Mouse (Mus musculus): ENCODE results near the gene Aspdh. TPM values are rescaled to one million over a fixed set of nuclear protein-coding genes. Genes with fewer than 3 reads are reported as not detected.

Aspdh gene
- polyA plus RNA-seq, 1 experiment from 2014 or later: 3.8 TPM

DNA sequence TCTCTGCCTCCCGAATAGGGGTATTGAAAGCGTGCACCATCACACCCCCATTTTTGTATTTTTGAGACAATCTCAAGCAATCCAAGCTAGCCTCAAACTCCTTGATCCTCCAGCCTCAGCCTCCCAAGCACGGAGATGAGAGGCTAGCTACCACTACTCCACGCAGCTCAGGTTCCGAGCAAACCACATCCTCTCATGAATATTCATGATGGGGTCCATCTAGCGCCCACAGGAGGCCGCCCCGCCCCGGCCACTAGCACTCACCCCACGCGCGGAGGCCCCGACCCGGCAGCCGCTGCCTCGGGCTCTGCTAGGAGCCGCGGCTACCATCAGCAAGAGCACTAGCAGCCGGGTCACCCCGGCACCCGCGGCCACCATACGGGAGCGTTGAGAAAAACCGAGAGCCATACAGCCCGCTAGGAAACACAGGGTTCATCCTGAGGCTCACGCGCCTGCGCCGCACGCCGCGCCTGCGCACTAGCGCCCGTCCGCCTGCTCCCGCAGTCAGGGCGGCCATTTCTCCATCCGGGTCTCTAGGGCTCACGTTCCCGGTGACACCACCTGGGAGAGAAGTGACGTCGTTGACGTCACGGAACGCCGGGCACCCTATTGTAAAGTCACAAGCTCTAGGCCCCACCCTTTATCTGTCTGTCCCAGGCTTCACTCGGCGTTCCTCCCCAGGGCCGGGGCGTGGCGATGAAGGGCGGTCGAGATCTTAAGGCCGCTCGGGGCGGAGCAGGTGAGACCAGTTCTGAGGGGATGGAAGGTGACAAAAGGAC is 31.0 kb downstream of the Aspdh start, which contains the start of the genes Emc10 and Fam71e1:
Gene Emc10, minus strand, starts transcription at position 538 of the 779 bp plus-strand sequence.
Gene Fam71e1, plus strand, starts transcription at position 590 of the 779 bp plus-strand sequence.
- Histone ChIP-seq H3K9ac (peak within 1 kb of the TSS; percentile 84), H3K4me1 (peaks cover 18% of the 10 kb centered on the region), H3K27ac (peak within 1 kb of the TSS; percentile 93), H3K27me3 (replicated peaks) (0 out of 2 replicates have a peak, but pooled peaks cover 5% of the 10 kb centered on the region), H3K4me3 (peak within 1 kb of the TSS; percentile 76), H3K4me2 (replicated peaks) (peak within 1 kb of the TSS; percentile 85), H3K9me3 (no peaks in the 10 kb centered on the region), H3K36me3 (peaks cover 23% of the 10 kb centered on the region)
- 1% methylated on average over 58 of the region's 58 CpGs for WGBS
- ATAC-seq (ENCODE audit: low FRiP score, low read depth): peak; percentile 97

GRCm38 (mm10) chr7:44496771-44497109 is 31.5 kb downstream of the Aspdh start:
- H3K4me1 ChIP-seq: peaks cover 18% of the 10 kb centered on the region
- H3K36me3 ChIP-seq: peaks cover 17% of the 10 kb centered on the region
- peak overlapping the region; percentile 83 for H3K9ac ChIP-seq
- H3K27me3 ChIP-seq (replicated peaks): 0 out of 2 replicates have a peak, but pooled peaks cover 5% of the 10 kb centered on the region
- H3K4me3 ChIP-seq: peak overlapping the region; percentile 76
- ATAC-seq (ENCODE audit: low FRiP score, low read depth): no peak
- no peaks in the 10 kb centered on the region for H3K9me3 ChIP-seq
- peak overlapping the region; percentile 85 for H3K4me2 ChIP-seq (replicated peaks)
- under 1% methylated on average over 26 of the region's 26 CpGs for WGBS
- peak overlapping the region; percentile 74 for H3K27ac ChIP-seq

DNA sequence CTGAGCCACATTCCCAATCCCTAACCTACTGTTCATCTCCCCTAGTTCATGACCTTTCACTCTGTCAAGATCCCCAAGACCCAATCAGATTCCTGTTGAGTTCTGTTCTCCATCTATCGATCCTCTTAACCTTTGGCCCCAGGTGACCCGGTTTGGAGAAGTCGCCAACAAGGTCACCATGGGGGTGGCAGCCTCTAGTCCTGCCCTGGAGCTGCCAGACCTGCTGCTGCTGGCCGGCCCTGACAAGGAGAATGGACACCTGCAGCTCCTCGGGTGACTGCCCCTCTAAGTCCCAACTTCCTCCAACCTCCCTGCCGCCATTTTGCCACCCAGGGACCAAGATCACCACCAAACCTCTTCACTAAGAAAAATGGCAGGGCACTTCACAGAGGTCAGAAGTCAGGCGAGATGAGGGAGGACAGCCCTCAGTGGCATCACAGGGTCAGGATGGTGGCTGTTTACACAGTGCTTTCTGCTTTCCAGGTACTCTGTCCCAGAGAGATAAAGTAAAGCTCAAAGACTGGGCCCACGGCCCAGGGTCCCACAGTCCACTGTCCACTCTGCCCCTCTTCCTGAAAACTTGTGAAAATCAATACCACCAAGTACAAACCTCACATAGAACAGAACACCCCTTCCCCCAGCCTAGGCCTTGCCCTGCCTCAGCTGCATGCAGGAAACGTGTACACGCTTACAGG is 32.3 kb downstream of the Aspdh start:
- Histone ChIP-seq H3K4me2 (replicated peaks) (peak overlapping the region; percentile 85), H3K27me3 (replicated peaks) (0 out of 2 replicates have a peak, but pooled peaks cover 5% of the 10 kb centered on the region), H3K36me3 (peaks cover 10% of the 10 kb centered on the region), H3K9me3 (no peaks in the 10 kb centered on the region), H3K9ac (0 out of 2 replicates have a peak overlapping the region, but pooled peaks have one; percentile 83), H3K27ac (no peak overlapping the region), H3K4me1 (peaks cover 18% of the 10 kb centered on the region), H3K4me3 (peak overlapping the region; percentile 76)
- WGBS: 89% methylated on average over 10 of the region's 10 CpGs
- ATAC-seq (ENCODE audit: low FRiP score, low read depth): no peak

- Histone ChIP-seq H3K9me3 (no peaks in the 10 kb centered on the region), H3K4me3 (no peak overlapping the region), H3K27ac (no peak overlapping the region), H3K27me3 (replicated peaks) (0 out of 2 replicates have a peak, but pooled peaks cover 5% of the 10 kb centered on the region), H3K9ac (no peak overlapping the region), H3K4me2 (replicated peaks) (no peak overlapping the region), H3K36me3 (no peaks in the 10 kb centered on the region), H3K4me1 (peaks cover 18% of the 10 kb centered on the region)
- WGBS: 81% methylated on average over 1 of the region's 1 CpGs
- no peak for ATAC-seq (ENCODE audit: low FRiP score, low read depth)
These were observed 33.7 kb downstream of the Aspdh start for GRCm38 (mm10) chr7:44498922-44499321.

- Histone ChIP-seq H3K4me1 (peaks cover 12% of the 10 kb centered on the region), H3K9ac (no peak overlapping the region), H3K27ac (no peak overlapping the region), H3K36me3 (no peaks in the 10 kb centered on the region), H3K4me3 (no peak overlapping the region), H3K9me3 (no peaks in the 10 kb centered on the region), H3K4me2 (replicated peaks) (no peak overlapping the region), H3K27me3 (replicated peaks) (0 out of 2 replicates have a peak, but pooled peaks cover 5% of the 10 kb centered on the region)
- no peak for ATAC-seq (ENCODE audit: low FRiP score, low read depth)
- WGBS: 59% methylated on average over 20 of the region's 20 CpGs
These were observed 34.9 kb downstream of the Aspdh start for GRCm38 (mm10) chr7:44500046-44500445.

DNA sequence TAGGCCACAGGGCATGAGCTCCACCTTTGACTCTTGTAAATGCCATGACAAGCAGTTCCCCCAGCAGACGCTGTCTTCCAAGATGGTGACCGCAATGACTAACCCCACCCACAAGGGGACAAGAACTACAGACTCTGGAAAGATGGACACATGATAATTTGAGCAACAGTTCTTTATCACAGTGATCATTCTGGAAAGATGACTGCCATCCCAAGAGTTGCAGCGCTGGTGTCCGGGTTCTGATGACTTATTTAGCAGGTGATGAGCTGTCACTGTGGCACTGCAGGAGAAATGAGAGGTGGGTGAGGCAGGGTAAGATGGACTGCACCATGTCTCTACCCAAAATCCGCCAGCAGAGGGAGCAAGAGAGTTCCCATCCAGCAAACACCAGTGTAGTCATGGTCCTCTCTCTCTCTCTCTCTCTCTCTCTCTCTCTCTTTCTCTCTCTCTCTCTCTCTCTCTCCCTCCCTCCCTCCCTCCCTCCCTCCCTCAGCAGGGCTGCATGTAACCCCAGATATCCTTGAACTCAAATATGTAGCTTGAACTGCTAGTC is 36.4 kb downstream of the Aspdh start:
- H3K27ac ChIP-seq: no peak overlapping the region
- no peak overlapping the region for H3K4me2 ChIP-seq (replicated peaks)
- H3K27me3 ChIP-seq (replicated peaks): 0 out of 2 replicates have a peak, but pooled peaks cover 5% of the 10 kb centered on the region
- ATAC-seq (ENCODE audit: low FRiP score, low read depth): no peak
- 38% methylated on average over 5 of the region's 5 CpGs for WGBS
- no peak overlapping the region for H3K4me3 ChIP-seq
- H3K9me3 ChIP-seq: no peaks in the 10 kb centered on the region
- H3K36me3 ChIP-seq: no peaks in the 10 kb centered on the region
- H3K4me1 ChIP-seq: peaks cover 4% of the 10 kb centered on the region; the same call in 1 of the 2 replicates
- no peak overlapping the region for H3K9ac ChIP-seq

DNA sequence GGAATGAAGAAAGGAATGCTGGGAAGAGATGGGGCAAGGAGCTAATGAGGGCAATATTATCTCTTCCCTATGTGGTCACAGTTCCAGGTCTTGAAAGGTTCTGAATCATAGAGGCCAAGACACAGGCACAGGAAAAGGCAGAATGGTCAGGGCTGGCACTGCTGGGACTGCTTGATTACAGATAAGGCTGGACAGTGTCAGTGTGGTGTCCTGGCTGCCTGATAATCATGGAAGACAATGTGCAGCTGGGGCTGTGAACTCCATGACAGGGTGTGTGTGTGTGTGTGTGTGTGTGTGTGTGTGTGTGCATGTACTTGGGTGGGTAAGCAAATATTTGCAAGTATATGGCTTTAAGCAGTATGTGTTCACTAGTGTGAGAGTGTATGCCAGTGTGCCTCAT is 42.3 kb downstream of the Aspdh start:
- Histone ChIP-seq H3K27ac (no peak overlapping the region), H3K36me3 (no peaks in the 10 kb centered on the region), H3K4me2 (replicated peaks) (no peak overlapping the region), H3K4me1 (no peaks in the 10 kb centered on the region), H3K4me3 (no peak overlapping the region), H3K27me3 (replicated peaks) (peaks cover 19% of the 10 kb centered on the region; the same call in 1 of the 2 replicates), H3K9ac (no peak overlapping the region), H3K9me3 (0 out of 2 replicates have a peak, but pooled peaks cover 1% of the 10 kb centered on the region)
- ATAC-seq (ENCODE audit: low FRiP score, low read depth): no peak

Small RNAs within 50 kb of the gene (microRNA-seq; reads per million reads assigned to microRNA genes)
- 0.66 reads per million for gene Mir7052

Other genes with a start within 250 kb of the Aspdh start
- gene Klk1b5, start 249.4 kb upstream of the Aspdh start, polyA plus RNA-seq (2016; fragmentation: Nextera tagmentation; extraction: Ambion mirVana): not detected in 2 replicates
- not detected in 2 replicates for gene Klk1, start 240.0 kb upstream of the Aspdh start, polyA plus RNA-seq (2016; fragmentation: Nextera tagmentation; extraction: Ambion mirVana)
- gene Gm36864, start 229.2 kb upstream of the Aspdh start, polyA plus RNA-seq (2016; fragmentation: Nextera tagmentation; extraction: Ambion mirVana): 0.31 TPM in 1 of 2 replicates, not detected in the other
- gene 1700028J19Rik, start 218.7 kb upstream of the Aspdh start, polyA plus RNA-seq (2016; fragmentation: Nextera tagmentation; extraction: Ambion mirVana): 0.83 and 1.3 TPM in 2 replicates
- gene 2410002F23Rik, start 218.7 kb upstream of the Aspdh start, polyA plus RNA-seq (2016; fragmentation: Nextera tagmentation; extraction: Ambion mirVana): 179 and 198 TPM in 2 replicates
- not detected in 2 replicates for gene Acp4, start 208.0 kb upstream of the Aspdh start, polyA plus RNA-seq (2016; fragmentation: Nextera tagmentation; extraction: Ambion mirVana)
- not detected in 2 replicates for gene Gm15517, start 203.9 kb upstream of the Aspdh start, polyA plus RNA-seq (2016; fragmentation: Nextera tagmentation; extraction: Ambion mirVana)
- gene Clec11a, start 158.5 kb upstream of the Aspdh start, polyA plus RNA-seq (2016; fragmentation: Nextera tagmentation; extraction: Ambion mirVana): 2.1 and 2.2 TPM in 2 replicates
- gene Shank1, start 155.1 kb upstream of the Aspdh start, polyA plus RNA-seq (2016; fragmentation: Nextera tagmentation; extraction: Ambion mirVana): 12.6 and 14.4 TPM in 2 replicates
- 10.0 and 10.2 TPM in 2 replicates for gene Syt3, start 81.3 kb upstream of the Aspdh start, polyA plus RNA-seq (2016; fragmentation: Nextera tagmentation; extraction: Ambion mirVana)
- gene 1700008O03Rik, start 79.6 kb upstream of the Aspdh start, polyA plus RNA-seq (2016; fragmentation: Nextera tagmentation; extraction: Ambion mirVana): 1.0 and 1.1 TPM in 2 replicates
- 10.4 and 12.6 TPM in 2 replicates for gene Lrrc4b, start 36.4 kb upstream of the Aspdh start, polyA plus RNA-seq (2016; fragmentation: Nextera tagmentation; extraction: Ambion mirVana)
- 61.5 and 61.7 TPM in 2 replicates for gene Josd2, start 2.6 kb downstream of the Aspdh start, polyA plus RNA-seq (2016; fragmentation: Nextera tagmentation; extraction: Ambion mirVana)
- gene Emc10, start 31.1 kb downstream of the Aspdh start, polyA plus RNA-seq (2016; fragmentation: Nextera tagmentation; extraction: Ambion mirVana): 135 and 136 TPM in 2 replicates
- gene Fam71e1, start 31.2 kb downstream of the Aspdh start, polyA plus RNA-seq (2016; fragmentation: Nextera tagmentation; extraction: Ambion mirVana): 26.3 and 28.1 TPM in 2 replicates
- gene Mybpc2, start 59.3 kb downstream of the Aspdh start, polyA plus RNA-seq (2016; fragmentation: Nextera tagmentation; extraction: Ambion mirVana): 0.11 and 0.14 TPM in 2 replicates
- 0.11 TPM in 1 of 2 replicates, not detected in the other for gene Spib, start 66.7 kb downstream of the Aspdh start, polyA plus RNA-seq (2016; fragmentation: Nextera tagmentation; extraction: Ambion mirVana)
- gene Pold1, start 83.5 kb downstream of the Aspdh start, polyA plus RNA-seq (2016; fragmentation: Nextera tagmentation; extraction: Ambion mirVana): 65.2 and 66.4 TPM in 2 replicates
- 69.5 and 71.2 TPM in 2 replicates for gene Nr1h2, start 88.6 kb downstream of the Aspdh start, polyA plus RNA-seq (2016; fragmentation: Nextera tagmentation; extraction: Ambion mirVana)
- 0.74 and 1.5 TPM in 2 replicates for gene Napsa, start 107.0 kb downstream of the Aspdh start, polyA plus RNA-seq (2016; fragmentation: Nextera tagmentation; extraction: Ambion mirVana)
- gene Kcnc3, start 125.3 kb downstream of the Aspdh start, polyA plus RNA-seq (2016; fragmentation: Nextera tagmentation; extraction: Ambion mirVana): 2.6 and 3.7 TPM in 2 replicates
- 2.5 and 3.4 TPM in 2 replicates for gene Myh14, start 205.5 kb downstream of the Aspdh start, polyA plus RNA-seq (2016; fragmentation: Nextera tagmentation; extraction: Ambion mirVana)
- not detected in 2 replicates for gene Izumo2, start 243.4 kb downstream of the Aspdh start, polyA plus RNA-seq (2016; fragmentation: Nextera tagmentation; extraction: Ambion mirVana)

All from neural tube, embryonic 12.5 days (tissue).